Mouse (Mus musculus) kidney, postnatal 0 days (tissue): ENCODE measurements at regions not wholly inside any gene's neighbourhood (a gene's known extent, or its start where the extent isn't known, plus 50 kb on each side); places are given as distances from the start of the nearest gene placed in this dataset.
A peak's percentile ranks its signal among the peaks of the same experiment; 100 is the strongest.

Experiments used
- ATAC-seq: fragments of 200-750 bp; cut with Nextera tagmentation; replicated peaks from 2 replicates; pipeline ENCODE4 v1.8.0; 2017; ENCODE audit warnings: low read depth, moderate number of reproducible peaks, moderate TSS enrichment, moderate library complexity; ENCODE audit not compliant: low FRiP score
- DNase-seq: peaks from one replicate; pipeline ENCODE4 v3.0.0-alpha.2; 2016; ENCODE audit warnings: low spot score
- H3K27ac ChIP-seq: fragments of 300-500 bp; sonication (generic); 2 replicates; pipeline ENCODE4 v1.5.1; 2014; ENCODE audit warnings: mild to moderate bottlenecking
- H3K27me3 ChIP-seq: fragments of 300-500 bp; sonication (generic); 2 replicates; pipeline ENCODE4 v1.6.1; 2014; ENCODE audit warnings: low read length, mixed read lengths; ENCODE audit not compliant: insufficient read depth
- H3K36me3 ChIP-seq: fragments of 300-500 bp; sonication (generic); 2 replicates; pipeline ENCODE4 v1.6.1; 2014; ENCODE audit warnings: low read length, mixed read lengths; ENCODE audit not compliant: insufficient read depth
- H3K4me1 ChIP-seq: fragments of 300-500 bp; sonication (generic); replicated peaks from 2 replicates; pipeline ENCODE4 v1.6.1; 2014; ENCODE audit warnings: antibody characterized with exemption, low read length, mixed read lengths; ENCODE audit not compliant: insufficient read depth
- H3K4me2 ChIP-seq: fragments of 300-500 bp; sonication (generic); 2 replicates; pipeline ENCODE4 v1.6.1; 2014; ENCODE audit warnings: mild to moderate bottlenecking, low read length, moderate library complexity, mixed read lengths
- H3K4me3 ChIP-seq: fragments of 300-500 bp; sonication (generic); replicated peaks from 2 replicates; pipeline ENCODE4 v1.5.1; 2014; ENCODE audit warnings: low read depth, low read length
- H3K9ac ChIP-seq: fragments of 300-500 bp; sonication (generic); 2 replicates; pipeline ENCODE4 v1.6.1; 2014; ENCODE audit warnings: low read depth, low read length
- H3K9me3 ChIP-seq: fragments of 300-500 bp; sonication (generic); replicated peaks from 2 replicates; pipeline ENCODE4 v1.6.1; 2016; ENCODE audit warnings: low read length, inconsistent platforms, mixed read lengths
- CTCF ChIP-seq: IDR thresholded peaks from 2 replicates; pipeline ENCODE4 v1.5.1; 2016; ENCODE audit warnings: antibody characterized with exemption, low read depth, mild to moderate bottlenecking, moderate library complexity
- WGBS: fragments of 180-500 bp; shearing (Covaris S2); extraction: QIAGEN DNeasy Blood & Tissue Kit; methylation state at CpG from one replicate; pipeline ENCODE4 v1.1.7; 2014; 5-methylcytosine and 5-hydroxymethylcytosine counted together

- H3K27ac ChIP-seq: no peak overlapping the region
- no peaks in the 10 kb centered on the region; the same call in 1 of the 2 replicates for H3K27me3 ChIP-seq
- H3K4me2 ChIP-seq: no peak overlapping the region
- no peak for TF ChIP-seq CTCF
- 55% methylated on average over 18 of the region's 18 CpGs for WGBS
- no peaks in the 10 kb centered on the region for H3K9me3 ChIP-seq
- H3K9ac ChIP-seq: no peak overlapping the region
- peak; percentile 25 for DNase-seq
- H3K4me3 ChIP-seq: no peak overlapping the region
- ATAC-seq: no peak
- no peaks in the 10 kb centered on the region for H3K36me3 ChIP-seq
- no peaks in the 10 kb centered on the region for H3K4me1 ChIP-seq
Observed at GRCm38 (mm10) chr13:72352641-72353181, 275.9 kb upstream of the Irx2 start.

GRCm38 (mm10) chr13:72355297-72355696, 273.3 kb upstream of the Irx2 start:
- H3K4me1 ChIP-seq: no peaks in the 10 kb centered on the region
- no peak overlapping the region for H3K9ac ChIP-seq
- H3K4me3 ChIP-seq: no peak overlapping the region
- DNase-seq (no peak), ATAC-seq (no peak)
- no peaks in the 10 kb centered on the region; the same call in 1 of the 2 replicates for H3K27me3 ChIP-seq
- no peak overlapping the region for H3K4me2 ChIP-seq
- 70% methylated on average over 1 of the region's 1 CpGs for WGBS
- no peaks in the 10 kb centered on the region for H3K36me3 ChIP-seq
- H3K9me3 ChIP-seq: no peaks in the 10 kb centered on the region
- no peak for TF ChIP-seq CTCF
- no peak overlapping the region for H3K27ac ChIP-seq

GRCm38 (mm10) chr13:72355821-72356220, 272.8 kb upstream of the Irx2 start:
- no peak for TF ChIP-seq CTCF
- Histone ChIP-seq H3K4me1 (no peaks in the 10 kb centered on the region), H3K4me3 (no peak overlapping the region), H3K4me2 (no peak overlapping the region), H3K27me3 (no peaks in the 10 kb centered on the region; the same call in 1 of the 2 replicates), H3K36me3 (no peaks in the 10 kb centered on the region), H3K9me3 (no peaks in the 10 kb centered on the region), H3K27ac (no peak overlapping the region), H3K9ac (no peak overlapping the region)
- ATAC-seq (no peak), DNase-seq (peak; percentile 22)
- WGBS: 35% methylated on average over 3 of the region's 3 CpGs

GRCm38 (mm10) chr13:72358243-72358904, 270.2 kb upstream of the Irx2 start:
- no peaks in the 10 kb centered on the region for H3K9me3 ChIP-seq
- H3K4me2 ChIP-seq: no peak overlapping the region
- H3K27me3 ChIP-seq: peaks cover 3% of the 10 kb centered on the region; the same call in 1 of the 2 replicates
- no peak overlapping the region for H3K27ac ChIP-seq
- no peak for TF ChIP-seq CTCF
- no peaks in the 10 kb centered on the region for H3K4me1 ChIP-seq
- no peak for ATAC-seq
- H3K4me3 ChIP-seq: no peak overlapping the region
- WGBS: 43% methylated on average over 8 of the region's 8 CpGs
- DNase-seq: no peak
- H3K9ac ChIP-seq: no peak overlapping the region
- H3K36me3 ChIP-seq: no peaks in the 10 kb centered on the region

- DNase-seq (peak; percentile 64), ATAC-seq (peak; percentile 72)
- 4% methylated on average over 24 of the region's 24 CpGs for WGBS
- Histone ChIP-seq H3K9ac (no peak overlapping the region), H3K4me1 (no peaks in the 10 kb centered on the region), H3K4me3 (no peak overlapping the region), H3K36me3 (no peaks in the 10 kb centered on the region), H3K9me3 (no peaks in the 10 kb centered on the region), H3K27ac (no peak overlapping the region), H3K4me2 (peak overlapping the region; percentile 40), H3K27me3 (0 out of 2 replicates have a peak, but pooled peaks cover 3% of the 10 kb centered on the region)
- no peak for TF ChIP-seq CTCF
Observed at GRCm38 (mm10) chr13:72365534-72366271, 262.9 kb upstream of the Irx2 start.

GRCm38 (mm10) chr13:72366281-72366680, 262.3 kb upstream of the Irx2 start:
- Histone ChIP-seq H3K27me3 (0 out of 2 replicates have a peak, but pooled peaks cover 3% of the 10 kb centered on the region), H3K9ac (no peak overlapping the region), H3K27ac (no peak overlapping the region), H3K9me3 (no peaks in the 10 kb centered on the region), H3K4me2 (peak overlapping the region; percentile 40), H3K4me3 (no peak overlapping the region), H3K4me1 (no peaks in the 10 kb centered on the region), H3K36me3 (no peaks in the 10 kb centered on the region)
- ATAC-seq: no peak
- WGBS: 12% methylated on average over 11 of the region's 11 CpGs
- DNase-seq: no peak
- no peak for TF ChIP-seq CTCF
